Mouse (Mus musculus) erythroid progenitor cell, adult 5-6 weeks (primary cell): ENCODE measurements around the gene Ipmk. TPM values are rescaled to one million over a fixed set of nuclear protein-coding genes. Genes with fewer than 3 reads are reported as not detected.
A peak's percentile ranks its signal among the peaks of the same experiment; 100 is the strongest.

Source experiments
- ATAC-seq: replicated peaks from 2 replicates; pipeline ENCODE4 v1.8.0; 2016; ENCODE audit warnings: moderate number of reproducible peaks, mild to moderate bottlenecking, moderate TSS enrichment, inconsistent platforms; ENCODE audit not compliant: poor library complexity, low FRiP score, severe bottlenecking
- total RNA-seq, 2 experiments: library from RNA; stranded (forward) in 1 of 2; stranded (reverse) in 1 of 2; fragments of 150-400 nt in 1 of 2; fragments of 186-747, 209-891 nt in 1 of 2; gene quantifications; 2 replicates each; pipeline versions ENCODE4 v1.2.3 to v1.2.4; 2015 to 2017; ENCODE audit warnings: low replicate concordance in 2 of 2

Gene Ipmk
- total RNA-seq, 2 experiments from 2014 or later: 16.9 to 23.5 TPM

DNA sequence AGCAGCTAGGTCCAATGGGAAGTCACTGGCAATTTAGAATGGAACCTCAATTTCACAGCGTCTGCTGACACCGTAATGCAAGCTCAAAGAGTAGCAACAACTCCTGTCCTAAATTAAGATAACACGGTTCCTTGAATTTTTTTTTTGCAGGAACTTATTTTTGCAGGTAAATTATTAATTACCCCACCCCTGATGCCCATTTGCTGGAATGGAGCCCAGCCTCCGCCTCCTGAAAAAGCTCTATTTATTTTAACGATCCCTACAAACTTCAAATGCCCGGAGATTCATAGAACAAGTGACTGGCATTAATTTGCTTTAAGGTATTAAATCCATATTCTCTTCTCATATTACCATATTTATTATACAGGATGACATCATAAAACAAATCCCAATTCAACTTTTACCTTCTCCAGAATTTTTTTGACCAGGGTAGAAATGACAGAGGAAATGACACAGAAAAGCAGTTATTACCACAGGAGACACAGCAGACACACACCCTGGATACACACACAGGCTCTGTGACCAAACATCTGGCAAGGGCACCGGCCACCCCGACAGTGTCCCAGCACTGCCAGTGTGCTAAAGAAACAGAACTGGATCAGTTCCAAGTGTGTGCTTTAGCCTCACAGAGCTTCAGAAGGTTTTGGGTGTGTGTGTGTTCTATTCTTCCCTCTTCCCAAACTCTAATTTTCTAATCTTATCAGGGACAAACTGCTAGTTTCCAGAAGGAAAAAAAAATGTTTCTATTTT lies 9.2 kb upstream of the Ipmk start:
- ATAC-seq: no peak

DNA sequence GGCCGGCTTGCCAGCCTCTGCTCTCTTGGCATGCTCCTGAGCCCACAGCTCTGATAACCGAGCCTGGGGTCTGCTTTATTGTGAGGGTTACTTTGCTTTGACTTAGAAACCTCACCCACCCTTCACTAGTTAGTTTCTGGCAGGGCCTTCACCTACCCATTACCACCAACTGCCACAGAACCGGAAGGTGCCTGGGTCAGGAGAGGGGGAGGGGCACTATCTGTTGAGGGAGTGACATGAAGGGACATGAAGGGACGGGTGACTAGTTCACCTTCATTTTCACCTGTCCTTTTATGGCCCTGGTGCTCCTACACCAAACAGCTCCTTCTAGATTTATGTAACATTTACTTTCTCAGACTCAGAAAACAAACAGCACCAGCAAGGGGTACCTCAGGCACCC lies 8.1 kb upstream of the Ipmk start:
- no peak for ATAC-seq

- no peak for ATAC-seq
Measured at GRCm38 (mm10) chr10:71340195-71340594, 7.4 kb upstream of the Ipmk start.

DNA sequence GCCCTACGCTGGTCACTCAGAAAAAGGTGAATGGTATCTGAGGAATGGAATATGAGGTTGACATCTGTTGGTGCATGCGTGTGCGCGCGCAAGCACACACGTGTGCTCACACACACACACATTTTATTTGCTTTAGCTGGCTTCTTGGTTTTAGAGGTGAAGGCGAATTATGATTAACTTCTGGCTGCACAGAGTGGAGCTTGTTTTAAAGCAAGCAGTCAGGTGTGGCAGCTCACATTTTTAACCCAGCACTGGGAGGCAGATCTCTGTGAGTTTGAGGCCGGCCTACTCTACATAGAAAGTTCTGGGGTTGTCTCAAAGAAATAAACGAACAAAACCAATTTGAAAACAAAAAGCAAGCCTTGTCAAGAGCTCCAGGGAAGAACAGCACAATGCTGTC lies 6.3 kb upstream of the Ipmk start:
- no peak for ATAC-seq

GRCm38 (mm10) chr10:71342030-71342805 lies 5.3 kb upstream of the Ipmk start:
- ATAC-seq: no peak

- no peak for ATAC-seq
Measured at GRCm38 (mm10) chr10:71343130-71343529, 4.4 kb upstream of the Ipmk start.

- no peak for ATAC-seq
Measured at GRCm38 (mm10) chr10:71343567-71344265, 3.8 kb upstream of the Ipmk start.

DNA sequence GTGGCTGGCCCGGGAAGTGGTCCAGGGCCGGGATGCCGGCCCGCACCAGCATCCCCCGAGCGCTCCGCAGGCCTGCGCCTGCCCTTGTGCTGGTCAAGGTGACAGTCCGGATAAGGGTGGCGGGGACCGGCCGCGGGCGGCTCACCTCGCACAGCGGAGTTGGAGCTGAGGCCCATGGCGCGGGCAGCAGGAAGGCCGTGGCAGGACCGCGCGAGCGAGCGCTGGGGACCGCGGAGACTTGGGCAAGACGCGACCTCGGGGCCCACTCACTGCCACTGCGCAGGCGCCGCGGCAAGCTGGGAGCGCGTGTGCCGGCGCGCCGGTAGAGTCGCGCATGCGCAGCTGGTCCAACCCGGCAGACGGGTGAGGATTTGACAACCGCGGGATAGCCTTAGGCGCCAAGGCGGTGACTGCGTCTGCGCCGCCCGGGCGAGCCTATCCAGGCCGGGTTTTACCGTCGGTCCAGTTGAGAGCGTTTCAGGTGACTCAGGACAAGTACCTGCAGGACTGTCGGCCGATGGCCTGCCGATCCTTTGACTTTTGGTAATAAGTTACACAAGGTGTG lies 2.9 kb upstream of the Ipmk start, which contains the start of gene Cisd1:
TSS of gene Cisd1 (minus strand) at position 376 of the 565 bp plus-strand sequence.
- peak; percentile 71 for ATAC-seq

DNA sequence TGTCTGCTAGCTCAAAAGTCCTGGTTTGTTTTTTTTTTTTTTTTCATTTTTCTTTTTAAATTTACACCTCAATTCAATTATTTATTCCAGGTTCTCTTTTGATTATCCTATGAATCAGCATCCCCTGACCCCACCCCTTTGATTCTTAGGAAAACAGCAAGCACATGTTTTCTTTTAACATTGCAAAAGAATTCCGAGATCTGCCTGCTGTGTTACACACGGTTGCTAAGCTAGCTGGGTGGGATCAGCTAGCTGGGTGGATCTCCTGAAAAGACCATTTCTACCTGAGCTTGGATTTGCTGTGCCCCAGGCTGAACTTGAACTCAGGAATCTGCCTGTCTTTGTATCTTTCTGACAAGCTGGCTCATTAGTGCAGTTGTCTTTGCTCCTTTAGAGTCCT lies 1.5 kb upstream of the Ipmk start:
- ATAC-seq: no peak

GRCm38 (mm10) chr10:71346722-71347508 lies 648 bp upstream of the Ipmk start:
- ATAC-seq: no peak; the same call in 1 of the 2 replicates

DNA sequence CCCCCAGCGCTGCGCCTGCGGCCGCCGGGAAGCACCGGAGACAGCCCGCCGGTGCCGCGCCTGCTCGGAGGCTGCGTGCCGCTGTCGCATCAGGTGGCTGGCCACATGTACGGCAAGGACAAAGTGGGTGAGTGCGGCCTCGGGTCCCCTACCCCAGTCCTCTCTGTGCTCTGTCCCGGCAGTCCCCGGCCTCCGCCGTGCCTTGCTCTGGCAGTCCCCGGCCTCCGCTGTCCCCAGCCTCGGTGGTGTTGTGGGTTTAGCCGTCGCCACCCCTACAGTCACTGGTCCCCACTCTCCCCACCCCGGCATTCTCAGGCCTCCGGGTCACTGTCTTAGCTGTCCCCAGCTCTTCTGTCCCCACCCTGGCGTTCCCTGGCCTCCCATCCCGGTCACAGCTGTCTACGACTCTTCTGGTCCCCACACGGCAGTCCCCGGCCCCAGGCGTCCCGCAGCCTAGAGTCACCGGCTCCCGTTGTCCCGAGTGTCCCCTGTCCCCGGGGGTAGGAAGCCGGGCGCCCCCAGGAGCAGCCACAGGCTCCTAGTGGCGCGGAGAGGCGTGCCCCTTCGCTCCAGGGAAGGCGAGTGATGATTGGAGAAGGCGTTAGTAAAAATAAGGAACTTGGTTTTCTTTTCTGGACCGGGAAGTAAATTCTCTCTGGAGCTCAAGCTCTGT lies 537 bp downstream of the Ipmk start:
- ATAC-seq: peak; percentile 26; the same call in 1 of the 2 replicates

DNA sequence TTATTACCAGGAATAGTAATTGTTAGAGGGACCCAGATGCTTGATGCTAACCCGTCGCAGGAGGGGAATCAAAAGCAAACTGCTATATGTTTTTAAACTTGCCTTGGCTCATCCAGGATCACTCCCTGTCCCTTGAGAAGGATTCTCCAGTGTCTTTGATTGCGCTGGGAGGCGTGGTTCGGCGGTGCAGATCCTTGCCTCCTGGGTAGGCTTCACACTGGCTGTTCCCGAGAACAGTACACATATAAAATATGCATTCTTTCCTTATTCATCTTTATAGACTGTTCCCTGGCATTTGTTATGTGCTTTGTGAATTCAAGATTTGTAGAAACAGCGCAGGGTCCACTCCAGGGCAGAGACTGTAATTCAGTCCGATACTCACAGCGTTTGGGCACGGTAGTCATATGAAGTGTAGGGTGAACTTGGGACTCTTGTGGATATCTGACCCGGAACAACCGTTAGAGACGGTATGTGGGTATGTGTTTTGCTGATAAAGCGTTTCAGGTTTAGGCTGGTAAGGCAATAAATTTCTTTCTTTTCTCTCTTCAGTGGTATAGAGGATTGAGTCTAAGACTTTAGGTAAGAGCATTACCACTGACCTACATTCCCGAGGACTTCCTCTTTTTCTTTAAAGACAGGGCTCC lies 1.2 kb downstream of the Ipmk start:
- 0 out of 2 replicates have a peak, but pooled peaks have one; percentile 22 for ATAC-seq

- no peak for ATAC-seq
Measured at GRCm38 (mm10) chr10:71349290-71349689, 1.7 kb downstream of the Ipmk start.

- ATAC-seq: no peak
Measured at GRCm38 (mm10) chr10:71351301-71351700, 3.7 kb downstream of the Ipmk start.

DNA sequence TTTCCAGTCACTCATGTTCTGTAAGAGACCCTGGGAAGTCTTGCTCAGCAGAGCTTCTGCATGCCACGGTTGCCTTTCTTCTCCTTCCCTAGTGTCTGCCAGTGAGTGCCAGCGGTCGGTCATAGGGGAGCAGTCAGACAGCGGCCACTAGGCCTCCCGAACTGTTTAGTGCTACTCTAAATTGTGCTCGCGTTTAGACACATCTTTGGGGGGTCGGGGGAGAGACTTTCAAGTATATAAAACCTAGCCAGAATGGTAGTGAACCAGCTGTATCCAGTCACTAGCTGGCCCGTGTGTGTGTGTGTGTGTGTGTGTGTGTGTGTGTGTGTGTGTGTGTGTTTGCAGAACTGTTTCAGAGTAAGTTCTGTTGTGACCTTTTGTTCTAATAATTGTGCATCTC lies 6.3 kb downstream of the Ipmk start:
- ATAC-seq: no peak

DNA sequence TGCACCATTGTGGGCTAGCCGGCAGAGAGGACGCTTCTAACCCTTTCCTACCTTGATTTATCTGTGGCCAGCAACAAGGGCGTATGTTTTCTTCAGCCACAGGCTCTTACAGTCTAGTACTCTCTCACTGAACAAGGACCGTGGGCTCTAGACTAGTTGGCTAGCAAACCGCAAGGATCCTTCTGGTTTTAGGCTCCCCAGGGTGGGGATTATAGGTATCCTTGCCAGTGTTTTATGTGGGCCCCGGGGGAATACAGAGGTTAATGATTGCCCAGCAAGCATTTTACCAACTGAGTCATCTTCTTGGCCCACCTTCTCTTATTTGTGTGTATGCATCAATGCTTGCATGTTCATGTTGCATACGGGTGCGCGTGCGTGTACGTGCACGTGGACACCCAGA lies 7.4 kb downstream of the Ipmk start:
- no peak for ATAC-seq

GRCm38 (mm10) chr10:71361044-71361443 lies 13.5 kb downstream of the Ipmk start:
- ATAC-seq: no peak

DNA sequence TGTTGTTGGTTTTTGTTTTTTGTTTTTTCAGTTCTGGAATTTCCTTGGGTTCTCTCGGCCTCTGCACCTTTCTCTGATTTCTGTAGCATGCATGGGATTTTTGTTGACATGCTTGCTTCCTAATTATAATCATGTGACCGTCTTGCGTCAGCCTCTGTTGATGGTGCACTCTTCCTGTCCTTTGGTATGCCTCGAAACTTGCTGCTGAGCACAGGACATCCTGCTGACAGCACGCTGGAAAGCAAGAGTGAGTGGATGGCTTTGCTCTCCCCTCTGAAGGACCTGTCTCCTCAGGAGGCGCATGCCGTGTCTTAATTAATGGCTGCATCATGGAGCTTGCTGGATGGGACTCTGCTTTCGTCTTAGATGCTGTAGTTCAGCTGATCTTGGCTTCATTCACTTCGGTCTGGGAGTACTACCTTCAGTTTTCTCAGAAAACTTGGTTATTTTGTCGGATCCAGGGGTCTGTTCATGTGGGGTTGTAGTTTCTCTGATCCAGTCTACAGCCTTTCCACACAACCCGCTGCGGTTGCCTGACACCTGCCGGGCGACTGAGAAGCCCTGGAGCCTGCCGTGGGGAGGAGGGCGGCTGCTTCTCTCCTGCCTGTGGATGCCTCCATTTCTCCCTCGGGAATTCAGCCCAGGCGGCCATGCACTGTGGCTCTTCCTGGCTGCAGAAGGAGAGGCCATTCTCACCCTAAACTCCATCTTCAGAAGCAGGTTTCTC lies 14.4 kb downstream of the Ipmk start:
- no peak for ATAC-seq
